Mouse (Mus musculus): ENCODE measurements around the gene Socs1. TPM values are rescaled to one million over a fixed set of nuclear protein-coding genes. Genes with fewer than 3 reads are reported as not detected.

The Socs1 gene
- 3.4 and 3.9 TPM in 2 replicates for polyA plus RNA-seq (2015; fragmentation: Nextera tagmentation; extraction: Ambion mirVana)

DNA sequence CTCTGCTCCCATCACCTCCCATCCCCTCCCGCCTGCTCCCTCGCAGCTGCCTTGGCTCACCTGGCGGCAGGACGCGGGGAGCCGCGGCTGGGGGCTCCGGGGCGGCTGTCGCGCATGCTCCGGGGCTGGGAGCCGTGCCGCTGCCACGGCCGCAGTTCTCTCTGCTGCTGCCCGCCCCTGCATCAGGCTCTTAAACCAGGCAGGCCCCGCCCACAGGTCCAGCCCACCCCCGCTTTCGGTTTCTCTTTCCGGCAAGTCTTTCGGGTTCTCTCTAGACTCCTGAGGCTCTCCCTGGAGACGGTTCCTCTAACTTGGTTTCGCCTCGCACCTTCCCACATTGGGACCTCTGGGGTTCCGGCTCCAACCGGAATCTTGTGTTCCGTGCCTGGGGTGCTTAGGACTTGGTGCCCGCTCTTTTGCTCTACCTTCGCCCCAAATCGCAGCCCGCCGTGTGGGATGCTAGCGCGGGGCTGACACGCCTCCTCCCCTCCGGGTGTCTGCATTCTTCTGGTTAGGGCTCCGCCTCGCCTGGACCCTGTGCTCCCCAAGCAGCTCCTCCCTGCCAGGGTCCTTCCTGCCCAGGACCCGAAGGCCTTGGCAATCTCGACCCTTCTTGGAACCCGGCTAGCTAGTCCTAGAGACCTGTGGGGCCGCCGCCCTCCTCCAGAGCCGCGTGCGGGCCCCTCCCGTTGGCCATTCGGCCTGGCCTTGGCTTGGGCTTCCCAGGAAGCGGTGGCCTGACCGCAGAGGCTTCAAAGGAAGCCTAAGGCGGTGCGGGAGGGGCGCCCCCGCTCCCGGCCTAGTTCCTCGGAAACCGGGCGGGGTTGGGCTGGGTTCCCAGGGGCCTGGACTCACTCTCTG lies at the start of gene Socs1:
Socs1 (minus strand) TSS at position 166 of the 861 bp plus-strand sequence.
- H3K9me3 ChIP-seq: no peaks in the 10 kb centered on the region
- H3K36me3 ChIP-seq (replicated peaks): no peaks in the 10 kb centered on the region
- ATAC-seq (replicated peaks): peak; percentile 89
- peak within 1 kb of the TSS; percentile 83 for H3K27ac ChIP-seq
- peaks cover 8% of the 10 kb centered on the region; the same call in 1 of the 2 replicates for H3K27me3 ChIP-seq (replicated peaks)
- peaks cover 35% of the 10 kb centered on the region for H3K4me1 ChIP-seq
- H3K4me3 ChIP-seq: peak within 1 kb of the TSS; percentile 53
- peak within 1 kb of the TSS; percentile 91 for H3K4me2 ChIP-seq
- peak within 1 kb of the TSS; percentile 55 for H3K9ac ChIP-seq
- under 1% methylated on average over 56 of the region's 59 CpGs for WGBS

DNA sequence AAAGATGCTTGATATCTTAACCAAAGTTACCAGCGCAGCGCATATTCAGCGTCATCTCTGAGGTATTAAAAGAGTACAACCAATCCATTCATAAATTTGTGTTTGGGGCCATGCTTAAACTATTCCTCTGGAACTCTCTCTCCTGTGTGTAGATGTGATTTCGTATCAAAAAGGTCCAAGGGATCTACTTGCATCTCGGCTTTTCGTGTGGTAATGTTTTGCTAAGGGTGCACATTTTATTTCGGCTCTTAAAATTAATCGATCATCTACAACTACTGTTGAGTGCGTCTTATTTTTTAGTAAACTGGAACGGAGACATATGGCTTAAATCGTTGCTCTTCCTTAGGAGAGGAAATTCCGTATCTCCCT lies 49.2 kb upstream of the Socs1 start:
- Histone ChIP-seq H3K36me3 (replicated peaks) (no peaks in the 10 kb centered on the region), H3K9me3 (no peaks in the 10 kb centered on the region), H3K27me3 (replicated peaks) (0 out of 2 replicates have a peak, but pooled peaks cover 5% of the 10 kb centered on the region), H3K27ac (no peak overlapping the region), H3K4me2 (peak overlapping the region; percentile 89), H3K4me3 (peak overlapping the region; percentile 60), H3K4me1 (peaks cover 13% of the 10 kb centered on the region), H3K9ac (0 out of 2 replicates have a peak overlapping the region, but pooled peaks have one; percentile 14)
- no peak for ATAC-seq (replicated peaks)
- 9% methylated on average over 12 of the region's 12 CpGs for WGBS

DNA sequence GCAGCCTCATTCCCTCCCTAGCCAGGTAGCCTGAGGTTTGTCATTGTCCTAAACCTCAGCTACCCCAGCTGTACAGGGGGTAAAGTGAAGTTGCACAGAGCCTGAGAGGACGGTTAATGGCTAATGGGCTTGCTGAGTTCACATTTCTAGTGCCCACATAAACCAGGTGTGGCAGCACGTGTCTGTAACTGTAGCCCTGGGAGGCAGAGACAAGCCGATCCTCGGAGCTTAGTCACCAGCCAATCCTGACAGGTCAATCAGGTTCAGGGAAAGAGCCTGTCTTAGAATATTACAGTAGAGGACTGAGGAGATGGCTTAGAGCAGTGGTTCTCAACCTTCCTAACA lies 43.1 kb upstream of the Socs1 start:
- Histone ChIP-seq H3K4me1 (no peaks in the 10 kb centered on the region), H3K9me3 (no peaks in the 10 kb centered on the region), H3K4me2 (no peak overlapping the region), H3K27ac (no peak overlapping the region), H3K27me3 (replicated peaks) (no peaks in the 10 kb centered on the region), H3K36me3 (replicated peaks) (no peaks in the 10 kb centered on the region), H3K9ac (no peak overlapping the region), H3K4me3 (no peak overlapping the region)
- no peak for ATAC-seq (replicated peaks)
- WGBS: 73% methylated on average over 4 of the region's 4 CpGs

DNA sequence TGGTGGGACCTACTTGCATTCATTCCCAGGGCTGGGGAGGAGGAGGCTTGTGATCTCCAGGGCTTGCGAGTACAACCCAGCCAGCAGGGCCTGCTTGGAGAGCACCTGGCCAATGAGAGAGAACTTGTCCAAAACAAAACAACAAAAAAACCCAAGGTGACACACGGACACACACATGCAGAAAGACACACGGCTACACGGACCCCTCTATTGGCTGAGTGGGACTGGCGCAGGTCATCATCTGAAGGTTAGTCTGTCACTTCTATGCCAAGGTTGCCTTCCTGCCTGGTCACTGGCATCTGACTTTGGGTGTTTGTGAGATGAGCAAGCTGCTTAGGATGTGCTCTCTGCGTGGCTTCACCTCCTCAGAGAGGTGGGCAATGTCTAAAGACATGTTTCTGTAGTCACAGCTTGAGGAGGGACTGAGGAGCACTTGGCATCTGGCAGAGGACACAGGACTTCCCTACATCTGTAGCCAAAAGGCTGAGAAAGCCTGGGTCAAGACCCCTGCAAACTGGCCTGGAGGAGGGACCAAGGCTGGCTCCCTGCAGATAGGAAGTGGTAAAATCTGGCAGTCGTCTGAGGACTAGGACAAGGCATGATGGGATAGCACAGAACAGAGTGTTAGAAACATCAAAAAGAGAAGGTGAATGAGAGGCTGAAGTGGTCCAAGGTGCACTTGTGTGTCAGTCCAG lies 42.6 kb upstream of the Socs1 start:
- Histone ChIP-seq H3K27me3 (replicated peaks) (no peaks in the 10 kb centered on the region), H3K4me1 (no peaks in the 10 kb centered on the region), H3K36me3 (replicated peaks) (no peaks in the 10 kb centered on the region), H3K27ac (no peak overlapping the region), H3K4me3 (no peak overlapping the region), H3K9me3 (no peaks in the 10 kb centered on the region), H3K9ac (no peak overlapping the region), H3K4me2 (no peak overlapping the region)
- ATAC-seq (replicated peaks): no peak
- WGBS: 85% methylated on average over 7 of the region's 7 CpGs

DNA sequence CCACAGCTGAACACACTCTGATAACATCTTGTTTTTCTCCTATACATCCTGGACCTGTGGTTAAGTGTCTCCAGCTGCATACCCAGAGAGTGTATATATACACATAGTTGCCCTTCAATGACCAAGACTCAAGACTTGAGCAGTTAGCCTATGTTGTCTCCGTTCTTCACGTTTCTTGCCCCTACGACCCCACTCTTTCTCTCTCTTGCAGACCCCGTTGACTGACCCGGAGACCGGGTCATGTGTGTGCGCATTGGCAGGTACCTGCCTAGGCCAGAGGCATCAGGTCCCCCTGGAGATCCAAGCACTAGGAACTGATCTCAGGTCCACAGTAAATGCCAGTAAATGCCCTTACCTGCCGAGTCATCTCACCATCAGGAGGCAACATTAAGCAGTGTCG lies 41.9 kb upstream of the Socs1 start:
- H3K9me3 ChIP-seq: no peaks in the 10 kb centered on the region
- WGBS: 90% methylated on average over 9 of the region's 9 CpGs
- no peaks in the 10 kb centered on the region for H3K4me1 ChIP-seq
- no peak overlapping the region for H3K9ac ChIP-seq
- no peak overlapping the region for H3K27ac ChIP-seq
- no peak for ATAC-seq (replicated peaks)
- H3K4me3 ChIP-seq: no peak overlapping the region
- H3K36me3 ChIP-seq (replicated peaks): no peaks in the 10 kb centered on the region
- no peaks in the 10 kb centered on the region for H3K27me3 ChIP-seq (replicated peaks)
- no peak overlapping the region for H3K4me2 ChIP-seq

DNA sequence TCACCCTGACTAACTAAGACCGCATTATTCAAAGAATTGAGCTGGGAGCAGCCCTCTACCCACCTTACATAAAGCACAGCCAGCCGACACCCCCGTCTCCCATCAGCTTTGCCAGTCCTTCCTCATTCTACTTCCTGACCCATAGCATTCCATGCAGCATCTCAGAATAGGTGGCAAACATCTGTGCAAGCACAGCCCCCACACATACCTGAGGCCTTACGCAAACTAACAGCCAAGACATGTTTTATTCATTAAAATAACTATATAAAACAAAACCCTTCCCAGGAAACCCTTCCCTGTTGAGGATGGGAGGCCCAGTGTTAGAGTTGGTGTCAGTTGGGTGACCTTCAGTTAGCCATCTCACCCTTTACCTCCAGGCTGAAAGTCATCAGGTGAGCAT lies 40.5 kb upstream of the Socs1 start:
- ATAC-seq (replicated peaks): no peak
- Histone ChIP-seq H3K4me3 (no peak overlapping the region), H3K36me3 (replicated peaks) (no peaks in the 10 kb centered on the region), H3K9me3 (no peaks in the 10 kb centered on the region), H3K4me1 (no peaks in the 10 kb centered on the region), H3K27ac (no peak overlapping the region), H3K27me3 (replicated peaks) (no peaks in the 10 kb centered on the region), H3K4me2 (no peak overlapping the region), H3K9ac (no peak overlapping the region)
- WGBS: 93% methylated on average over 4 of the region's 4 CpGs

DNA sequence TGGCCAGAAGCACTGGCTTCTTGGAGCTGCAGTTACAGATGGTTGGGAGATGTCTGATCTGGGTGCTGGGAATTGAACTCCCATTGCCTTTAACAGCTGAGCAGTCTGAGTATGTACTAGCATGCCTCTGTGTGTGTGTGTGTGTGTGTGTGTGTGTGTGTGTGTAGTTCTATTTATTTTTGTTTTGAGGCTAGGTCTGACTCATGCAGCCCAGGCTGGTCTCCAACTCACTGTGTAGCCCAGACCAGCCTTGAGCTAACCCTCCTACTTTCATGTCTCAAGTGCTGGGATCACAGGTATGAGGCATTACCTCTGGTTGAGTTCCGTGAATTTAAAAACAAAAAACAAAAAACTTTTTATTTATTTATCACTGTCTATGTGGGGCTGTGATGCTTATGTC lies 39.2 kb upstream of the Socs1 start:
- H3K4me2 ChIP-seq: no peak overlapping the region
- no peaks in the 10 kb centered on the region for H3K36me3 ChIP-seq (replicated peaks)
- H3K27me3 ChIP-seq (replicated peaks): no peaks in the 10 kb centered on the region
- WGBS: 89% methylated on average over 1 of the region's 1 CpGs
- H3K9ac ChIP-seq: no peak overlapping the region
- no peak overlapping the region for H3K27ac ChIP-seq
- ATAC-seq (replicated peaks): no peak
- H3K4me1 ChIP-seq: no peaks in the 10 kb centered on the region
- H3K9me3 ChIP-seq: no peaks in the 10 kb centered on the region
- H3K4me3 ChIP-seq: no peak overlapping the region

DNA sequence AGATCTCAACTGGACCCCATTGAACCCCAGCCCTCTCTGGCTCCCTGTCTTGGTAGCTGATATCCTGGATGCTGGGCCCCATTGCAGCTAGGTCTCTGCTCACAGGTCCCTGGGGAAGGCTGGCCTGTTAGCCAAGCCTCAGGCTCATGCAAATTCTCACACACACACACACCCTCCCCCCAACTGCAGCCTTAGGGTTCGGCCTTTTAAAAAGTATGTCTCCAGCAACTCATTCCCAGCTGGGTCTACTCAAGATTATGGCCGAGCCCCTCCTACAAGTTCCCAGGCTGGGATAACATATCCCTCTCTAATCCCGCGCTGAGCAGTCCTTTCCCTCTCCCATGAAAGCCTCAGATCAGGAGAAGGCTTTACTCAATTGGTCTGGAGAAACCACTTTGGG lies 36.1 kb upstream of the Socs1 start:
- WGBS: 64% methylated on average over 4 of the region's 4 CpGs
- Histone ChIP-seq H3K9ac (no peak overlapping the region), H3K27ac (no peak overlapping the region), H3K36me3 (replicated peaks) (no peaks in the 10 kb centered on the region), H3K27me3 (replicated peaks) (no peaks in the 10 kb centered on the region), H3K4me3 (no peak overlapping the region), H3K9me3 (no peaks in the 10 kb centered on the region), H3K4me2 (no peak overlapping the region), H3K4me1 (no peaks in the 10 kb centered on the region)
- no peak for ATAC-seq (replicated peaks)

DNA sequence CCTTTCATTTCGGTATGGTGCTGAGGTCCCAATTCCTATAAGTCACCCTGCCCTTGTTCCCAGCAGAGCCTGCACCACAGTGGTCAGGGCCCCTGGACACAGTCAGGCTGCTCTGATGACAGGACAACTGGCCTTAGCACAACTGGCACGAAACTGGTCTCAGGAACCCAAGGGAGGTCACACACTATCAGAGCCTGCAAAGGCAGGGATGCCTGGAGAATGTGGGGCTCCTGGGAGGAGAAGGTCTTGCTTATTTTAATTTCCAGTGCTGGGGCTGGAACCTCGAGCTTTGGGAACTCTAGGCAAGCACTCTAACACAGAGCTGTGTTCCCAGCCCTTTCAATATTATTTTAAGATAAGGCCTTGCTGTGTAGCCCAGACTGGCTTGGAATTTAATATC lies 34.6 kb upstream of the Socs1 start:
- no peak overlapping the region for H3K4me3 ChIP-seq
- 78% methylated on average over 3 of the region's 3 CpGs for WGBS
- no peak for ATAC-seq (replicated peaks)
- H3K36me3 ChIP-seq (replicated peaks): no peaks in the 10 kb centered on the region
- no peaks in the 10 kb centered on the region for H3K9me3 ChIP-seq
- H3K27ac ChIP-seq: no peak overlapping the region
- no peaks in the 10 kb centered on the region for H3K4me1 ChIP-seq
- H3K4me2 ChIP-seq: no peak overlapping the region
- H3K9ac ChIP-seq: no peak overlapping the region
- no peaks in the 10 kb centered on the region for H3K27me3 ChIP-seq (replicated peaks)

DNA sequence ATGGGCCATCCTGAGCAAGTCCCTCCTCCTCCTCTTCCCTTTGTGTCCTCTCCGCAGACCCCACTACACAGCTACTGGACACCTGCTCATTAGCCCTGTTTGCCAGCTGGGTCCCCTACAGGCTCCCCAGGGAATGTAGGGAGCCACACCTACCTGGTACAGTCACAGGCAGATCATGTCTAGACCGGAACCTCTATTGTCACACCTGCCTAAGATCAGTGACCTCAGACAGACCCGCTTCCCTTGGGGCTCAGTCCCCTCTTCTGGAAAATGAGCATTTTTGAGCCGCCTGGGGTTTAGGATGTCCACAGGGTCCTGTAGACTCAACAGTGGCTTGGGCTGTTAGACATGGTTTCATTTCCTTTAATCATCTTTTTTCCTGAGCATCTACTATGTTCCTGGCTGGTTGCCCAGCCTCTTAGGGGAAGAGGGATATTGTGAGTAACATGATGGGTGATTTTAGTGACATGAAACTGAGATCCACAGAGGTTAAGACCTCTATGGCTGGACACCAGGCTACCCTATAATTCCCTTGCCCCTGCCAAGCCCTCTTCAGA lies 33.3 kb upstream of the Socs1 start:
- H3K9ac ChIP-seq: no peak overlapping the region
- no peak for ATAC-seq (replicated peaks)
- 90% methylated on average over 4 of the region's 4 CpGs for WGBS
- H3K4me2 ChIP-seq: no peak overlapping the region
- H3K4me1 ChIP-seq: no peaks in the 10 kb centered on the region
- no peak overlapping the region for H3K27ac ChIP-seq
- no peak overlapping the region for H3K4me3 ChIP-seq
- no peaks in the 10 kb centered on the region for H3K36me3 ChIP-seq (replicated peaks)
- no peaks in the 10 kb centered on the region for H3K9me3 ChIP-seq
- no peaks in the 10 kb centered on the region for H3K27me3 ChIP-seq (replicated peaks)

DNA sequence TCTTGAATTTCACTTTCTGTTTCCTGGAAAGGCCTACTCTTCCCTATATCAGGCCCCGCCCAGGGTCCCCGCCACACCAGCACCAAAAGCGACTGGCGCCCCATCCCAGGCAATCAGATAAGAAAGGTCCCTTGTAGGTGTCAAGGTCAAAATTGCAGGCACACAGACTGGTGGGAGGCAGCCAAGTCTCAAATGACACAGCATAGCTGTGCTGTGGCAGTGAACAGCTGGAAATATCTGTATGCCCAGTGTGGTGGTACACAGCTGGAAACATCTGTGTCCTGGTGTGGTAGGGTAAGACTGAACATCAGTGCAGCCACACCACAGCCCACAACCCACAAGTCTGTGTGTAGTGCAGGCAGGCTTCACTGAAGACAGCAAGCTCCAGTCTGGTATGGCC lies 29.5 kb upstream of the Socs1 start:
- no peak for ATAC-seq (replicated peaks)
- H3K36me3 ChIP-seq (replicated peaks): no peaks in the 10 kb centered on the region
- H3K27me3 ChIP-seq (replicated peaks): no peaks in the 10 kb centered on the region
- WGBS: 89% methylated on average over 4 of the region's 4 CpGs
- H3K9ac ChIP-seq: no peak overlapping the region
- no peak overlapping the region for H3K27ac ChIP-seq
- no peaks in the 10 kb centered on the region for H3K4me1 ChIP-seq
- H3K4me2 ChIP-seq: no peak overlapping the region
- H3K4me3 ChIP-seq: no peak overlapping the region
- H3K9me3 ChIP-seq: no peaks in the 10 kb centered on the region

DNA sequence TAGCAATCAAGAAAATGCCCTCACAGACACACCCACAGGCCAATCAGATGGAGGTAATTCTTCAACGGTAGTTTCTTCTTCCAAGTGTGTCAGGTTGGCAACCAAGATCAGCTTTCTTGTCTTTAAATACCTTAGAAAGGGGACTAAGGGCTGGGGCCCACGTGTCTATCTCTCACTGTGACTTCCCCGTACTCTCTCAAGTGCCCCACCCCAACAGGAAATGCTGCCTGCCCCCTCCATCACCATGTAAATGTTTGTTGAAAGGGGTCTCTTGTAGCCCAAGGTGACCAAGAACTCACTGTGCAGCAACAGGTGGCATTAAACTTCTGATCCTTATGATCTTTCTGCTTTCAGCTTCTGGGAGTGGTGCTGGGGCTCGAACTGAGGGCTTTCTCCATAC lies 28.4 kb upstream of the Socs1 start:
- no peak overlapping the region for H3K27ac ChIP-seq
- ATAC-seq (replicated peaks): no peak
- no peaks in the 10 kb centered on the region for H3K4me1 ChIP-seq
- H3K27me3 ChIP-seq (replicated peaks): no peaks in the 10 kb centered on the region
- H3K9me3 ChIP-seq: no peaks in the 10 kb centered on the region
- no peak overlapping the region for H3K4me2 ChIP-seq
- no peak overlapping the region for H3K9ac ChIP-seq
- no peak overlapping the region for H3K4me3 ChIP-seq
- H3K36me3 ChIP-seq (replicated peaks): no peaks in the 10 kb centered on the region
- whole genome bisulfite sequencing: 77% methylated on average over 4 of the region's 4 CpGs
